Mouse (Mus musculus) megakaryocyte, adult 5-6 weeks (primary cell): ENCODE measurements around the gene Wfdc18. TPM values are rescaled to one million over a fixed set of nuclear protein-coding genes. Genes with fewer than 3 reads are reported as not detected.
A peak's percentile ranks its signal among the peaks of the same experiment; 100 is the strongest.

Experiments
- ATAC-seq: 2 replicates; pipeline ENCODE4 v1.8.0; 2016; ENCODE audit warnings: mild to moderate bottlenecking, inconsistent platforms; ENCODE audit not compliant: poor library complexity, severe bottlenecking
- total RNA-seq, 2 experiments: library from RNA; stranded (forward) in 1 of 2; stranded (reverse) in 1 of 2; fragments of 153-499, 151-499 nt in 1 of 2; fragments of 221-1000, 200-1000 nt in 1 of 2; gene quantifications; 2 replicates each; pipeline versions ENCODE4 v1.2.3 to v1.2.4; 2015 to 2017

Gene Wfdc18
- total RNA-seq, 2 experiments from 2014 or later: 1.3 to 6.2 TPM

DNA sequence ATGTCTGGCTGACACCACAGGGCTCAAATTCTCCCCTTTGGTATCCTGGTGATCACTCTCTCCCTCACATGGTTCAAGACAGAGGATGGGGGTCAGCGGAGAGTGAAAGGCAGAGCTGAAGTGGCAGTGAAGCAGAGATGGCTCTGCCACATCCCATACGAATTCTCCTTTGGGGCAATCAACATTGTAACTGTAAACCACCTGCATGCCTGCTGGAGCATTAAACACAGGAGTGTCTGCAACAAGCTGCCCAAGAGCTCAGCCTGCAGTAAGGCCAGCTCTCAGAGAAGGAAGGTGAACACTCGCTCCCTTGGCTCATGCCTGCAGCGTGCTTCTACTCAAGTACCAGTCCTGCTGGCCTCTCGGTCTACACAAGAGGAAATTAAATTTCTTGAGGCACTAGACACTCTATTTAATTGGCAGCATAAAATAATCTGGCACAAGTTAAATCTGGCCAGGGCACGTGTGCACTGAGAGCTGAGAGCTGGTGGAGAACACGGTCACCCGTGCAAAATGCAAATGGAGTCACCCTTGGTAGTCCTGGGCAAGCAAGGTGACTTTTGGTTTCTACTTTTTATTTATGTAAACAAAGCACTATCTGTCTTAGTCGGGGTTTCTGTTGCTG is 34.0 kb downstream of the Wfdc18 start:
- ATAC-seq: no peak

DNA sequence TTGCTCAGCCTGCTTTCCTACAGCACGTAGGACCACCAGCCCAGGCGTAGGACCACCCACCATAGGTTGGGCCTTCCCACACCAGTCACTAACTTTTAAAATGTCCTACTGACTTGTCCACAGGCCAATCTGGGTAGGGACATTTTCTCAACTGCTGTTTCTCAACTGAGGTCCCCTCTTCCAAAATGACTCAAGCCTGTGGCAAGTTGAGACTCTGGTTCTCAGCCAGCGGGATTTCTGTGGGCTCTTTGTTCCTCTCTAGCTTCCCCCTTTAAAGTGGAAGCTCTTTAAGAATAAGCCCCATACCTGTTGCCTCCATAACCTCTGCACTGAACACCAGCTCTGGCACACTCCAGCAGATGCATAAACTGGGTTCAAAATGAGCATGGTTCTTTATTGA is 34.7 kb downstream of the Wfdc18 start:
- ATAC-seq: 0 out of 2 replicates have a peak, but pooled peaks have one; percentile 19

DNA sequence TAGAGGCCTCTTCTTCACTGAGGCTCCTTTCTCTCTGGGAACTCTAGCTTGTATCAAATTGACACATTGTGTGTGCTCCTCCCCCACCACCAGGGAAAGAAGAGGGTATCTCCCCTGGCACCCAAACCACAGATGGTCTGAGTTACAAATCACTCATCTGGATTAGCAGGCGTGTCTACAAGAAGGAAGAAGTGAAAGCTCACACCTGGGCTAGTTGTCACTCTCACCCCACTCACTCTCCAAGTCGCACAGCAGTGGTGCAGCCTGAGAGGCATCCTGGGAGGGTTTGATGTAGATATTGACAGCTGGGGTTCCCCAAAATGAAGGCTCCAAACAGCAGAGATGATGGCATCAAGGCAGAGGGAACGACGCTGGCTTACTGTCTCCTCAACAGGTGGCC is 37.3 kb downstream of the Wfdc18 start:
- peak; percentile 20; the same call in 1 of the 2 replicates for ATAC-seq

DNA sequence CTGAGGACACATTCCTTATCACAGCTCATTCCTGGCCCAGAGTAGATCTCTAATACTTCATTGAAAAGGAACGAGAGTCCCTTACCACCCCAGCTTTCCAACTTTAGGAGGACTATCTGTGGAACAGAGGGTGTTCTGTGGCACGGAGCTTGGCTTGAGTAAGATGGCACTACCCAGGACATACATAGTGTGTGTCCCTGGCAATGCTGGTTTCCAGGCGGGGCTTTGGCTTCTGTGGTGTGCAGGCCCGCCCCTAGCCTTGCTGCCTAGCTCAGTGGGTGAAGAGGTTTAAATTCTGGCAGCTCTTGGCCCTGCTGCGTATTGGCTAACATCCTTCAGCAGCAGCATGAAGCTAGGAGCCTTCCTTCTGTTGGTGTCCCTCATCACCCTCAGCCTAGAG is 37.9 kb downstream of the Wfdc18 start, which contains the start of gene Wfdc21:
Gene Wfdc21, plus strand, starts transcription at position 260 of the 400 bp plus-strand sequence.
- ATAC-seq: peak; percentile 60

DNA sequence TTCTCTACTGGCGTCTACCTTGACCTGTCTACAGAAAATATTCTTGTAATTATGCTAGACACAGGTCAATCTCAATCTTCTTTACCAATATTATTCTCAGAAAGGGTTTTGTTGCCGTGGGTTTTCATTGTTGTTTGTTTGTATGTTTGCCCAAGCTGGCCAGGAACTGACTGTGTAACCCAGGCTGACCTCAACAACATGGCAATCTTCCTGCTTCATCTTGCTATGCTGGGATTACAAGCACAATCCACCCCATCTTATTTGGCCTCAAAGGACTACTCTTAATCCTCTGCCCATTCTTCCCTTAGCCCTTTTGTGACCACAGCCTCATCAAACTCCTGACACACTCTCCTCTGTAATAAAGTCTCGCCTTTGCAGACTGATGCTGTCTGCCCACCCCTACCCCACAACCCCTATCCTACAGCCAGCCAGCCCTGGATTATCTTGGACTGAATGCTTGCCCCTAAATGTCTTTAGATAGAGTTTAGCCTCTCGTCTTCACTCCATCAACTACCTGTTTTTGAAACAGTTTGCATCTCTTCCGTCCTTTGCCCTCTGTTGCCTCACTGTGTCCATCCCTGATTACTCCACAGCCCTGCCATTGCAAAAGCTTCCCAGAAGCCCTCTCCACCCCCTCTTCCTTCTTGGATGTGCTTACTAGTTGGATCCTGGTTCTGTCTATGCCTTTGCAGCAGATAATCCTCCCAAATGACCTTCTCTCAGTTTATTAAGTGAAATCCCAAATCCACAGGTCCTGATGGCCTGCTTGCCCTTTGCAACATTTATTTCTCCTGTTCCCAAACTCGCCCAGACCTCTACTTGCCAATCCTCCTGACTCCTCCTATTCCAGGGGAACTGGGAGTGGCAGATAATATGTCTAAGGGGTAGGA is 38.8 kb downstream of the Wfdc18 start:
- peak; percentile 62 for ATAC-seq

DNA sequence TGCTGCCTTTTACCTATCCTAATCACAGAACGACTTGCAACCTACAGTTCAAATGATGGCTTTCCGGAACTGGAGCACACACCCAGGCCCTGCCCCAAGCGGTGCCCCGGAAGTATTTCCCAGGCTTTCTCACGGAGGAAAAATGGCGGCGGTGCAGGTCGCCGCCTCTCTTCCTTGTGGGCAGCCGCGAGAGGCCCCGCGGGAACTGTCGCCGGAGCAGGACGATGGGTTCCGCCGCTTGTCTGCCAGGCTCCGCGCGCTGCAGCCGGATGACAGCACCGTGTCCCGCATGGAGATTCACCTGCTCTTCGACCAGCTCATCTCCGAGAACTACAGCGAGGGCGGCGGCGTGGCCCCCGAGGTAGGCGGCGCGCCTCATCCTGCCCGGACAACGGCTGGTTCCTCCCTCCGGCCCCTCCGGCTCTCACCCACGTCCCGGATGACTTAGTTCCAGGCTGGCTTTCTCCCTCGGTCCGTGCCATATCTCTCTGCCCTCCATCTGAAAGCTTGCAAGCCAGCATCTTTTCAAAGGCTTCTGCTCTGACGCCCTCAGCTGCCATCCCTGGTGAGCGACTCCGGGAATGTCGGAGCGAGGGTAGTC is 44.9 kb downstream of the Wfdc18 start, which contains the start of gene Heatr6:
Gene Heatr6, plus strand, starts transcription at position 116 of the 601 bp plus-strand sequence.
- peak; percentile 98 for ATAC-seq

DNA sequence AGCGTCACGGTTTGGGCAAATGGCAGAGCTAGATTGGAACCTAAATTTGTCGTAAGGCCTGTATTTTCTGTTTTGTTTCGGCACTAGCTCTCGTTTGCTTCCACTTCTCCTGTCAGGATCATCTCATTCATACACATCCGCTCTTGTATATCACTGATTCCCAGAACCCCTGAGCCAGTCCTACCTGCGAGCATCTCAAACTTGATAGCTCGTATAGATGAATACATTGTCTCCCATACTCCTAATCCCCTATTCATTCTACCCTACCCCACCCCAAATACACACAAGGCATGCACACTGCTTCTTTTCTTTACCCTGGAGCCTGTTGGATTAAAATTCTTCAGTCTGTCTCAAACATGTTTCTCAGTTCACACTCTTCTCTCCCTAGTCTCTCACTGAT is 45.4 kb downstream of the Wfdc18 start:
- no peak for ATAC-seq

Other genes starting within 250 kb of the Wfdc18 start
- gene Mmp28, start 245.9 kb upstream of the Wfdc18 start, total RNA-seq (2015): 6.2 and 8.9 TPM in 2 replicates
- 3.0 and 4.1 TPM in 2 replicates for gene Mmp28, start 245.9 kb upstream of the Wfdc18 start, total RNA-seq (2017)
- 44.8 and 54.0 TPM in 2 replicates for gene Taf15, start 235.9 kb upstream of the Wfdc18 start, total RNA-seq (2015)
- gene Taf15, start 235.9 kb upstream of the Wfdc18 start, total RNA-seq (2017): 37.4 and 39.2 TPM in 2 replicates
- gene Heatr9, start 186.8 kb upstream of the Wfdc18 start, total RNA-seq (2015): not detected in 2 replicates
- not detected in 2 replicates for gene Heatr9, start 186.8 kb upstream of the Wfdc18 start, total RNA-seq (2017)
- 32.1 and 70.7 TPM in 2 replicates for gene Ccl5, start 178.5 kb upstream of the Wfdc18 start, total RNA-seq (2015)
- gene Ccl5, start 178.5 kb upstream of the Wfdc18 start, total RNA-seq (2017): 7.2 and 11.1 TPM in 2 replicates
- gene Ccl9, start 130.4 kb upstream of the Wfdc18 start, total RNA-seq (2015): 447 and 459 TPM in 2 replicates
- 282 and 303 TPM in 2 replicates for gene Ccl9, start 130.4 kb upstream of the Wfdc18 start, total RNA-seq (2017)
- gene Ccl6, start 115.9 kb upstream of the Wfdc18 start, total RNA-seq (2015): 916 and 950 TPM in 2 replicates
- 592 and 639 TPM in 2 replicates for gene Ccl6, start 115.9 kb upstream of the Wfdc18 start, total RNA-seq (2017)
- gene Rpl9-ps1, start 63.4 kb upstream of the Wfdc18 start, total RNA-seq (2015): 1.0 TPM in 1 of 2 replicates, not detected in the other
- not detected in 2 replicates for gene Rpl9-ps1, start 63.4 kb upstream of the Wfdc18 start, total RNA-seq (2017)
- 299 and 403 TPM in 2 replicates for gene Ccl3, start 59.7 kb upstream of the Wfdc18 start, total RNA-seq (2015)
- gene Ccl3, start 59.7 kb upstream of the Wfdc18 start, total RNA-seq (2017): 184 and 222 TPM in 2 replicates
- gene Ccl4, start 46.4 kb upstream of the Wfdc18 start, total RNA-seq (2015): 36.0 and 59.5 TPM in 2 replicates
- gene Ccl4, start 46.4 kb upstream of the Wfdc18 start, total RNA-seq (2017): 36.2 and 51.5 TPM in 2 replicates
- gene Wfdc17, start 5.0 kb upstream of the Wfdc18 start, total RNA-seq (2015): 379 and 412 TPM in 2 replicates
- gene Wfdc17, start 5.0 kb upstream of the Wfdc18 start, total RNA-seq (2017): 127 and 155 TPM in 2 replicates
- 528 and 641 TPM in 2 replicates for gene Wfdc21, start 37.9 kb downstream of the Wfdc18 start, total RNA-seq (2015)
- 492 and 635 TPM in 2 replicates for gene Wfdc21, start 37.9 kb downstream of the Wfdc18 start, total RNA-seq (2017)
- gene Heatr6, start 44.7 kb downstream of the Wfdc18 start, total RNA-seq (2015): 13.0 and 17.0 TPM in 2 replicates
- gene Heatr6, start 44.7 kb downstream of the Wfdc18 start, total RNA-seq (2017): 13.2 and 19.8 TPM in 2 replicates
- not detected in 2 replicates for gene Hnf1b, start 141.0 kb downstream of the Wfdc18 start, total RNA-seq (2015)
- gene Hnf1b, start 141.0 kb downstream of the Wfdc18 start, total RNA-seq (2017): not detected in 2 replicates
- 28.1 and 30.5 TPM in 2 replicates for gene Ddx52, start 233.0 kb downstream of the Wfdc18 start, total RNA-seq (2015)
- gene Ddx52, start 233.0 kb downstream of the Wfdc18 start, total RNA-seq (2017): 53.3 and 62.9 TPM in 2 replicates